Mouse (Mus musculus): ENCODE data around the gene Esrrg.

Esrrg gene

GRCm38 (mm10) chr1:188221226-188221792, 612.7 kb downstream of the Esrrg start:
- DNase-seq (ENCODE audit: inconsistent age in 2 of 2, low spot score in 1 of 2) = no peak

GRCm38 (mm10) chr1:188233036-188233724, 624.6 kb downstream of the Esrrg start:
- DNase-seq (ENCODE audit: inconsistent age in 2 of 2, low spot score in 1 of 2) = peak in 1 of 2 experiments; percentile 28

- no peak for DNase-seq (ENCODE audit: inconsistent age in 2 of 2, low spot score in 1 of 2)
Observed at GRCm38 (mm10) chr1:188238636-188239035, 630.0 kb downstream of the Esrrg start.

GRCm38 (mm10) chr1:188241766-188242165, 633.2 kb downstream of the Esrrg start:
- no peak for DNase-seq (ENCODE audit: inconsistent age in 2 of 2, low spot score in 1 of 2)

GRCm38 (mm10) chr1:188257500-188257899, 648.9 kb downstream of the Esrrg start:
- peak; percentile 11 to 42 for DNase-seq (ENCODE audit: inconsistent age in 2 of 2, low spot score in 1 of 2)

- DNase-seq (ENCODE audit: inconsistent age in 2 of 2, low spot score in 1 of 2) = no peak
Observed at GRCm38 (mm10) chr1:188260259-188261107, 651.9 kb downstream of the Esrrg start.

- no peak for DNase-seq (ENCODE audit: inconsistent age in 2 of 2, low spot score in 1 of 2)
Observed at GRCm38 (mm10) chr1:188261903-188262682, 653.5 kb downstream of the Esrrg start, which contains the start of gene Ush2a. Gene Ush2a, plus strand, starts transcription at chr1:188262023.
